Mouse (Mus musculus): ENCODE data around the gene H2afb2.

Gene H2afb2

GRCm38 (mm10) chrX:116680878-116681277, at the start of gene H2afb2:
Gene H2afb2 (plus strand): TSS chrX:116681178.
- no peak for DNase-seq

Data from cerebellum, adult 11-12 months (tissue).